Mouse (Mus musculus) kidney, postnatal 0 days (tissue): ENCODE data around the gene Iqgap1. TPM values are rescaled to one million over a fixed set of nuclear protein-coding genes. Genes with fewer than 3 reads are reported as not detected.

Experiments used
- ATAC-seq: fragments of 200-750 bp; cut with Nextera tagmentation; replicated peaks from 2 replicates; pipeline ENCODE4 v1.8.0; 2017; ENCODE audit warnings: low read depth, moderate number of reproducible peaks, moderate TSS enrichment, moderate library complexity; ENCODE audit not compliant: low FRiP score
- DNase-seq: peaks from one replicate; pipeline ENCODE4 v3.0.0-alpha.2; 2016; ENCODE audit warnings: low spot score
- H3K27ac ChIP-seq: fragments of 300-500 bp; sonication (generic); 2 replicates; pipeline ENCODE4 v1.5.1; 2014; ENCODE audit warnings: mild to moderate bottlenecking
- H3K27me3 ChIP-seq: fragments of 300-500 bp; sonication (generic); 2 replicates; pipeline ENCODE4 v1.6.1; 2014; ENCODE audit warnings: low read length, mixed read lengths; ENCODE audit not compliant: insufficient read depth
- H3K36me3 ChIP-seq: fragments of 300-500 bp; sonication (generic); 2 replicates; pipeline ENCODE4 v1.6.1; 2014; ENCODE audit warnings: low read length, mixed read lengths; ENCODE audit not compliant: insufficient read depth
- H3K4me1 ChIP-seq: fragments of 300-500 bp; sonication (generic); replicated peaks from 2 replicates; pipeline ENCODE4 v1.6.1; 2014; ENCODE audit warnings: antibody characterized with exemption, low read length, mixed read lengths; ENCODE audit not compliant: insufficient read depth
- H3K4me2 ChIP-seq: fragments of 300-500 bp; sonication (generic); 2 replicates; pipeline ENCODE4 v1.6.1; 2014; ENCODE audit warnings: mild to moderate bottlenecking, low read length, moderate library complexity, mixed read lengths
- H3K4me3 ChIP-seq: fragments of 300-500 bp; sonication (generic); replicated peaks from 2 replicates; pipeline ENCODE4 v1.5.1; 2014; ENCODE audit warnings: low read depth, low read length
- H3K9ac ChIP-seq: fragments of 300-500 bp; sonication (generic); 2 replicates; pipeline ENCODE4 v1.6.1; 2014; ENCODE audit warnings: low read depth, low read length
- H3K9me3 ChIP-seq: fragments of 300-500 bp; sonication (generic); replicated peaks from 2 replicates; pipeline ENCODE4 v1.6.1; 2016; ENCODE audit warnings: low read length, inconsistent platforms, mixed read lengths
- CTCF ChIP-seq: IDR thresholded peaks from 2 replicates; pipeline ENCODE4 v1.5.1; 2016; ENCODE audit warnings: antibody characterized with exemption, low read depth, mild to moderate bottlenecking, moderate library complexity
- WGBS: fragments of 180-500 bp; shearing (Covaris S2); extraction: QIAGEN DNeasy Blood & Tissue Kit; methylation state at CpG from one replicate; pipeline ENCODE4 v1.1.7; 2014; 5-methylcytosine and 5-hydroxymethylcytosine counted together
- polyA plus RNA-seq: library from polyadenylated mRNA; unstranded; fragments of >200 nt; fragmentation: Nextera tagmentation; extraction: Ambion mirVana; gene quantifications from 2 replicates; pipeline ENCODE4 v1.2.1, GENCODE M21; 2015

Iqgap1 gene
- polyA plus RNA-seq, 1 experiment from 2014 or later: 77.0 TPM

- peaks cover 19% of the 10 kb centered on the region for H3K4me1 ChIP-seq
- ATAC-seq (no peak), DNase-seq (peak; percentile 48)
- 59% methylated on average over 8 of the region's 8 CpGs for WGBS
- H3K27me3 ChIP-seq: no peaks in the 10 kb centered on the region
- H3K4me3 ChIP-seq: no peak overlapping the region
- H3K9ac ChIP-seq: no peak overlapping the region
- H3K27ac ChIP-seq: peak overlapping the region; percentile 89; the same call in 1 of the 2 replicates
- H3K36me3 ChIP-seq: peaks cover 24% of the 10 kb centered on the region; the same call in 1 of the 2 replicates
- no peak overlapping the region for H3K4me2 ChIP-seq
- H3K9me3 ChIP-seq: no peaks in the 10 kb centered on the region
- no peak for TF ChIP-seq CTCF
Observed at GRCm38 (mm10) chr7:80864831-80865230, 39.1 kb upstream of the Iqgap1 start.

DNA sequence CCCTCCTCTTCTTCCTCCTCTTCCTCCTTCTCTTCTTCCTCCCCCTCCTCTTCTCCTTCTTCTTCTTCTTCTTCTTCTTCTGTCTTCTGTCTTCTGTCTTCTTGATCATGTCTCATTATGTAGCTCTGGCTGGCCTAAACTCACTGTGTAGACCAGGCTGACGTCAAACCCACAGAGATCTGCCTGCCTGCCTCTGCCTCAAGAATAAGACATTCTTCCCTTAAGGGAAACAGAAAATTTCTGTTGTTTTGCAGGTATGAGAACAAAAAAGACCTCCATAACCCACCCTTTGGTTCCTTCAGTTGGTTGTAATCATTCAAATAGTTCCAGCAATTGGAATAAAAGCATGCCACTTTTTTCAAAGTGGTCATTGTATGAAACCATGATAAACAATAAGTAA is 38.4 kb upstream of the Iqgap1 start:
- Histone ChIP-seq H3K9me3 (no peaks in the 10 kb centered on the region), H3K9ac (no peak overlapping the region), H3K27me3 (no peaks in the 10 kb centered on the region), H3K4me2 (no peak overlapping the region), H3K4me1 (peaks cover 19% of the 10 kb centered on the region), H3K4me3 (no peak overlapping the region), H3K36me3 (peaks cover 19% of the 10 kb centered on the region; the same call in 1 of the 2 replicates), H3K27ac (0 out of 2 replicates have a peak overlapping the region, but pooled peaks have one; percentile 3)
- DNase-seq: no peak
- no peak for TF ChIP-seq CTCF
- WGBS: 56% methylated on average over 1 of the region's 1 CpGs
- ATAC-seq: no peak

- 85% methylated on average over 5 of the region's 5 CpGs for WGBS
- no peak for TF ChIP-seq CTCF
- H3K4me2 ChIP-seq: 0 out of 2 replicates have a peak overlapping the region, but pooled peaks have one; percentile 15
- H3K4me1 ChIP-seq: peaks cover 19% of the 10 kb centered on the region
- no peak overlapping the region for H3K4me3 ChIP-seq
- ATAC-seq: no peak
- peaks cover 19% of the 10 kb centered on the region; the same call in 1 of the 2 replicates for H3K36me3 ChIP-seq
- DNase-seq: no peak
- H3K27ac ChIP-seq: no peak overlapping the region
- no peak overlapping the region for H3K9ac ChIP-seq
- no peaks in the 10 kb centered on the region for H3K27me3 ChIP-seq
- H3K9me3 ChIP-seq: no peaks in the 10 kb centered on the region
Observed at GRCm38 (mm10) chr7:80863520-80863919, 37.7 kb upstream of the Iqgap1 start.

DNA sequence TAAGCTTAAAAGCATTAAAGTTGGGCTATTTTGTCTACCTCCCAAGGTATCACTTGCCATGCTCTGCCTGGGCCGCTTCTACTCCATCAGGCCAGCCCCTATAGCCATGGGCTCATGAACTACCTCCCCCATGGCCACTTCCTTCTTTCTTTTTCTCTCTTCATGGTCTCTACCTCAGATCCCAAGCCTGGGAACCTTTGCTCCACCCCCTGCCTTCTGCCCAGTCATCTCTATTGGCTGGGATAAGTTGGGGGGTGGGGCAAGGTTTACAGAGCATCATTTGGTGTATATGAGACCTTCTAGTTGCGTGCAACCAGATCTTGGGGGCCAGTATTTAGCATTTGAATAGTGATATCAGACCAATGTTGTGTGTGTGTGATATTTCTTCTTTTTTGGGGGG is 36.7 kb upstream of the Iqgap1 start:
- Histone ChIP-seq H3K4me1 (peaks cover 19% of the 10 kb centered on the region), H3K27me3 (no peaks in the 10 kb centered on the region), H3K9ac (no peak overlapping the region), H3K4me2 (no peak overlapping the region), H3K4me3 (no peak overlapping the region), H3K9me3 (no peaks in the 10 kb centered on the region), H3K27ac (no peak overlapping the region), H3K36me3 (peaks cover 11% of the 10 kb centered on the region; the same call in 1 of the 2 replicates)
- DNase-seq: peak; percentile 46
- WGBS: 87% methylated on average over 2 of the region's 2 CpGs
- TF ChIP-seq CTCF: no peak
- ATAC-seq: no peak

DNA sequence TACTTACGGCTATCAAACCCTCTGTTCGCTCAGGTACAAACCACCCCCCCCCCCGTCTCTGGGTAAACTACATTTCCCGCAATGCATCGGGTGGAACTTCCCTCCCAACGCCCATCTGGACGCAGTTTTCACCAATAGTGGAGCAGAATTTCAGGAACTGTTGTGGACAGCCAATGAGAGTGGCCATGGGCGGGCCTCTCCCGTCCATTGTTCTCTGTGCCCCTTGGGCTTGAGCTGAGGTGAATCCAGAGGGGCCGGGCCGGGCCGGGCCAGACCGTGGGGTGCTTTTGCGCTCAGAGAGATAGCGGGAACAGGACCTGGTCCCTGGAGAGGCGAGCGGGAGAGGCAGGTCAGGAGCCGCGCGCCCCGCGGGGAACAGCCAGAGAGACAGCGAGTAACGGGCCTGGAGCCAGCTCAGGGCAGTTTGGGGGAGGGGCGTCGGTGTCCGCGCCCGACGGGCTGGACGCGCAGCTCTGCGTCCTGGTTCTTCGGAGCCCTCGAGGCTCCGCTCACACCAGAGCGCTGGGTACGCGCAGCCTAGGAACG is 35.0 kb upstream of the Iqgap1 start, which contains the start of gene Zscan2:
Gene Zscan2 (plus strand): TSS at position 192 of the 546 bp plus-strand sequence.
- Histone ChIP-seq H3K4me3 (peak within 1 kb of the TSS; percentile 93), H3K27ac (peak within 1 kb of the TSS; percentile 82), H3K4me2 (peak within 1 kb of the TSS; percentile 85), H3K9ac (peak within 1 kb of the TSS; percentile 92), H3K9me3 (no peaks in the 10 kb centered on the region), H3K27me3 (no peaks in the 10 kb centered on the region), H3K36me3 (0 out of 2 replicates have a peak, but pooled peaks cover 7% of the 10 kb centered on the region), H3K4me1 (peaks cover 19% of the 10 kb centered on the region)
- WGBS: under 1% methylated on average over 40 of the region's 40 CpGs
- no peak for TF ChIP-seq CTCF
- ATAC-seq (peak; percentile 97), DNase-seq (peak; percentile 99)

GRCm38 (mm10) chr7:80860227-80860626 is 34.5 kb upstream of the Iqgap1 start:
- Histone ChIP-seq H3K9me3 (no peaks in the 10 kb centered on the region), H3K4me2 (peak overlapping the region; percentile 85), H3K9ac (peak overlapping the region; percentile 92), H3K36me3 (0 out of 2 replicates have a peak, but pooled peaks cover 5% of the 10 kb centered on the region), H3K4me3 (peak overlapping the region; percentile 93), H3K27me3 (no peaks in the 10 kb centered on the region), H3K4me1 (peaks cover 19% of the 10 kb centered on the region), H3K27ac (no peak overlapping the region)
- ATAC-seq (peak; percentile 67; the same call in 1 of the 2 replicates), DNase-seq (peak; percentile 85)
- TF ChIP-seq CTCF: no peak
- under 1% methylated on average over 13 of the region's 13 CpGs for WGBS
